Mouse (Mus musculus) heart, adult 11 months (tissue): ENCODE data around the gene Ankrd11.

ENCODE experiments used
- DNase-seq: peaks from one replicate; pipeline ENCODE4 v3.0.0; 2022

Ankrd11 gene

DNA sequence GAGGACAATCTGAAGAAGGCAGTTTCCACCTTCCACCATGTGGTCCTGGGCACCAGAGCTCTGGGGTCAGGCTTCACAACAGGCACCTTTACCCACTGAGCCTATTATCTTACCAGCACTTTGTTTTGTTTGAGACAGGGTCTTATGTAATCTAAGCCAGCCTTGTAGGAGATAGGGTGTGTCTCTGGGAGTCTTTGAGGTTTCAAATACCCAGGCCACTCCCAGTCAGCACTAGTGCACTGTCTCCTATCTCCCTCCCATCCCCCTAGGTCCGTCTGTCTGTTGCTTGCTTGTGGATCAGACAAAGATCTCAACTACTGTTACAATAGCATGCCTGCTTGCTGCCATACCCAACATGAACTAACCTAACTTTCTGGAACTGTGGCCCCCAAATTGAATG, 81.1 kb downstream of the Ankrd11 start:
- no peak for DNase-seq

DNA sequence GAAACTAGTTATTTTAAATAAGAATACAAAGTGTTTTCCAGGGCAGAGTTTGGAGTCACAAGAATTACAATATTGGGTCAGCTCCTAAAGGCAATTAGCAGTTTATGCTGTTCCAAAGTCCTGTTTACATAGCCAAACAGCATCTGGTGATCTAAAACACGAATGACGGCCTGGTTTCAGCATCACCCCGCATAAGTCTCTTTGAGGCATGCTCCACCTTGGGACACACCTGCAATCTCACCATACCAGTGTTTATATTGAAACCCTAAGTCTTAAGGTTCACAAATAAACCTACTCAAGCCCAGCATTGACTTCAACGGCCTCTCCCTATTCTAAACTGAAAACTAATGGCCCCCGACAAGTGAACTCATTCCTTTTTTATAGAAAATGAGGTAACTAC, 81.8 kb downstream of the Ankrd11 start:
- no peak for DNase-seq

DNA sequence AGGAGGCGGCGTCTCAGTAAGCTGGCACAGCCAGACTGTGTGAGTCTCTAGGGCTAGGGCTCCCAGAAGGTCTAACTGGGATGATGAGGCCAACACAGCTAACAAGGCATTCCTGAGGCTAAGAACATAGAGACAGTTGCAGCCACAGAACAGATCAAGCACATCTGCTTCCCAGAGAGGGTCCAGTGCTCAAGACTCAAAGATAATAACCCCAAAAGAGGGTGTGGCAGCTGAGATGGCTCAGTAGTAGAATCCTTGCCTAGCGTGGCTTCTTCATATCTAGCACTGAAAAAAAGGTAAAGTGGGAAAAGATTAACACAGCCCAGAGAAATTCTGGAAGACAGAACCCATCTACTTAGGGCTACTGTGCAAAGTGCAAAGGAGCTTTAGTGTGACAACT, 86.1 kb downstream of the Ankrd11 start:
- DNase-seq, result no peak

- DNase-seq, result no peak
Measured at GRCm38 (mm10) chr8:122955195-122955594, 86.9 kb downstream of the Ankrd11 start.

DNA sequence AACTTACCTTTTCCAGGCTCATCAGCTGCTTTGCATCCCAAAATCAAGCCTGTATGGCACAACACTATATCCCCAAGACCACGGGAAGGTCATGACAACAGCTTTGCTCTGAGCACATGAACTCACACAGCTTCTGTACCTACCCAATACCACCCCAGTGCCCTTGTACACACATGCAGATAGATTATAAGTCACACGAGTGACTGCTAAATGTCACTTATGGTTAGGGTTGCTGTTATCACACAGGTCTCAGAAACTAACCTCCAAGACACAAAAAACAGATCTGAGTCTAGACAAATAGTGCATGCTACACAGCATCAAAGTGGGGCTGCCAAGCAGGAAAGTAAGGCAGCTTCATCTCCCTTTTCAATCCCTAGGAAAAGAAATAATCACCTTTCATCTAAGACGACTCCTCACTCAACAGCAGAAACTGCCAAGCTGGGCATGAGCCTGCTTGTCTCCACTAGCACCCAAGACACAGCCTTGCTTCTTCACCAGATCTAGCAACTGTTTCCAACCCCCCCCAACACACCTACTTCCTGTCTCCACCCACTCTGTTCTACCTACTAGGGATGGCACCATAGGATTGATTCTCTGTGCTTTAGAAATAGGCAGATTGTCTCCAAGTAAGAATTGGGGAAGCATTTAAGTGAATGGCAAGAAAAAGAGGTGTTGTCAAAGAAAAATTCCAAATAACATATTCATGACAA, 87.8 kb downstream of the Ankrd11 start:
- no peak for DNase-seq

DNA sequence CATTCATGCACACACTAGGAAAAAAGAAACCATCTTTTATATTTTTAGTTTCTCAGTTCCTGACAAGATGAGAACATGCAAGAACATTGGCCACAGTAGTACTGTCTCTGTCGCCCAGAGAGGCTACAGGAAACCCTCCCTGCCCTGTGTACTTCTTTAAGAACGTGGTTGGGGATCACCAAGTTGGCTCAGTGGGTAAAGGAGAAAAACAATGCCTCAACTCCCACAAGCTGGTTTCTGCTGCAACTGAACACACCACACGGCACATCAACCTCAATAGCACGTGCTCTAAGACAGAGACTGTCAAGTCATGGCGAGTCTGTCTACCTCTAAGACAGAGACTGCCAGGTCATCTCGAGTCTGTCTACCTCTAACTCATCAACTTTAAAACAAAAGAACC, 89.0 kb downstream of the Ankrd11 start:
- DNase-seq, result no peak

DNA sequence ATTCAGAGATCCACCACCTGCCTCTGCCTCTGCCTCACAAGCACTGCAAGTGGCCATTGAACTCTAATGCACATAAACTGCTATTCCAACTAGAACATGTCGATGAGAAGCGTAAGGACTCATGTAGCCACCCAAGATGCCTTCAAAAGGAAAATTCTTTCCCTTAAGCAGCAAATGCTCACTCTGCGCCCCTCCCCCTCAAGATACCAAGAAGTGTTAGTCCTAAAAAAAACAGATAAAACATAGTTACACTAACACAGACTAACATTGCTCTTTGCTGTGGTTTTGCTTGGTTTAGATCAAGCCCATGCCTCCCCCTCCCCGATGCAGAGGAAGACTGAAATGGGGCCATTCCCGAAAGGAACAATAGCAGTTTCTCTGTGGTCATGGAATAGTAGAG, 90.6 kb downstream of the Ankrd11 start:
- no peak for DNase-seq

GRCm38 (mm10) chr8:122949701-122950100, 92.4 kb downstream of the Ankrd11 start:
- no peak for DNase-seq

- DNase-seq, result no peak
Measured at GRCm38 (mm10) chr8:122945775-122946174, 96.3 kb downstream of the Ankrd11 start.

- DNase-seq, result no peak
Measured at GRCm38 (mm10) chr8:122942803-122943713, 99.0 kb downstream of the Ankrd11 start.

DNA sequence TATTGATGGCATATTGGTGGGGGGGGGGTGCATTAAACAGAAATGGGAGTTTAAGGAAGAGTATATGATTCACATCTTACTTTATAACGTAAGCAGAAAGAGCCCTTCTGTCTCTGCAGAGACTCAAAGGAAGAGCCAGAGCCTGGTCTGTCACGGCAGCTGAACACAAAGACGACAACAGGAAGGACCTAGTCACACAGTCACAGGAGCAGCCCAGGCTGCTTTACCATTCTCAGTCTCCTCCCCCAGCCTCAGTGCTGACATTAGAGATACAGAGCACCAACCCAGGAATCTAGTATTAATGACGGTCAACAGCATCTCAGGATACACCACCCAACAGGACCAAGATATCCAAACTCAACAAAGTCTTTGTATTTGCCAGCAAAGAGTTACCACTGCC, 103.5 kb downstream of the Ankrd11 start:
- peak; percentile 96 for DNase-seq

GRCm38 (mm10) chr8:122938170-122938569, 103.9 kb downstream of the Ankrd11 start:
- no peak for DNase-seq

- DNase-seq, result no peak
Measured at GRCm38 (mm10) chr8:122937545-122938053, 104.5 kb downstream of the Ankrd11 start.

DNA sequence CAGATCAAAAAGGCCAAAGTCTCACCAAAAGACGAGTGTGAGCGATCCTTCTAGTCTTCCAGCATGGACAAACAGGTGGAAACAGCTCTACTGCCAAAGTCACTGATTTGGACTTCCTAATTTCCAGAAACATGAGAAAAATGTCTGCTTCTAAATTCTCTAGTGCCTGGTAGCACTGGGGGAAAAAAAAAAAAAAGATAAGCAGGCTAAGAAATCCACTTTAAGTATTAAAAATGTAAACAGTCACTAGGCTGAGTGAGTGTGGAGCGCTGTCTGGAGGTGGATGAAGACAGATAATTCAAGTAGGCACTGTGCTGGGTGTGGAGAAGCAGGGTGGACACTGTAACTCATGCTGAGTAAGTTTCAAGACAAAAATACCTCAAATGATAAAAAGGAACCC, 106.2 kb downstream of the Ankrd11 start:
- DNase-seq, result no peak

DNA sequence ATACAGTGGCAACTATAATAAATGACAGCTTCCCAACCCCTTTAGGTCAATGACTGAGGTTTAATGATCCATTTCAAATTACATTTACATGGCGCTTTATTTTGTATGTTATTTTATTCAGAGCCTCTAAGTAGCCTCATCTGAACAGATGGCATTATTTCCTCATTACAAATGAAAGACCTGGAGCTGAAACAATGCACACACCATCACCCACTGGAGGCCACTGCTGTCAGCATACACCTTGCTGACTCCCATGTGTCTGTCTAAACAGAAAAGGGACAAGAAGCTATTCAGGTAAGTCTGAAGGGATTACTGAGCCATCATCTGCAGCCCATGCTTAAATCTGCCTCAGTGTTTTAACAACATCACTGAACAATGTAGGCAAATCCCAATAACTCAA, 107.0 kb downstream of the Ankrd11 start:
- DNase-seq, result no peak

DNA sequence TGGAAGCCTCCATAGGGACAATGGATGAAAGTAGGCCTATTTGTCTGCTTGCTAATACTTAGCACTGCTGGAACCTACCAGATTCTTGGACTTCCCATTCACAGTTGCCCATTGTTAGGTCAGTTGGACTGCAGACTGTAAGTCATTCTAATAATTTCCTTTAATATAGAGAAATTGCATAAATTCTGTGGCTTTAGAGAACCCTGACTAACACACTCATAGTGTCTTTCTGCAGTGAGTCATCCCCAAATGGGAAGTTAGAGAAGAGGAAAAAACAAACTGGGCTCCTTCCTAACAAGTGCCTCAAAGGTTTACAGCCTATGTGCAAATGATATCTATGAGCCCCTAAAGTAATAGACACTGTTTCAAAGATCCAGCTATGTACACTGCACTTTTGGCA, 108.1 kb downstream of the Ankrd11 start:
- no peak for DNase-seq

GRCm38 (mm10) chr8:122932561-122932959, 109.5 kb downstream of the Ankrd11 start:
- peak; percentile 68 for DNase-seq

DNA sequence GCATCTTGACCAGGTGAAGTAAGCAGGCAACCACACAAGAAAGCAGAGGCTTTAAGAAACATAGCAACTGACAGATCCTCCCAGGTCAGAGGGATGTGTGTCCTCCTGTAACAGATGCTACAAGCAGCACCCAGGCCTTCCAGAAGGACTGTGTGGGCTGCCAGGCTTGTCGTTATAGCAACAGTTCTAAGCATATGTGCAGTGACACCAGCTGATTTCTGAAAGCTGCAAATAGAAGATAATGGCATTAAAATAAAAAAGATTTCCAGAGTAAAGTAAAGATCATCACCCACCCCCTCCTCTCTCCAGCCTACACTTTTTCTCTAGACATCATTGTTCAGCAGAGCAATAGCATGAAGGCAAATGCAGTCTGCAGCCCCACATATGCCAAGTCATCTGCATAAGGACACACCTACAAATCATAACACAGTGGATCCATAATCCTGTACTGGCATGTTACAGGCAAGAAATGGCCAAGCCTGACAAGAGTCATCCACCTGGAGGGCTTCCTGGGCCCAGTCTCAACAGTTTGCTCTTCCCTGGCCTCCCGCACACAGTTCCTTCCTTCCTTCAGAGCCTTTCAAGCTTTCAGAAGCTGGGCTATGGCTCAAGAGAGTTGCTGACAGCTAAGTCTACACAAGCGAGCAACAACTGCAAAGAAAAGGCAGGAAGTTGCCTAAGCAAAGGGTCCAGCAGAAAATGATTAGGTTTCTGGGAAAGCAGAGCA, 110.1 kb downstream of the Ankrd11 start:
- peak; percentile 82 for DNase-seq

GRCm38 (mm10) chr8:122928631-122929224, 113.3 kb downstream of the Ankrd11 start:
- peak; percentile 92 for DNase-seq

GRCm38 (mm10) chr8:122927841-122928240, 114.2 kb downstream of the Ankrd11 start:
- DNase-seq, result no peak

GRCm38 (mm10) chr8:122926782-122927181, 115.3 kb downstream of the Ankrd11 start:
- peak; percentile 70 for DNase-seq

- peak; percentile 52 for DNase-seq
Measured at GRCm38 (mm10) chr8:122925939-122926722, 115.9 kb downstream of the Ankrd11 start.
